Mouse (Mus musculus): ENCODE measurements around the gene Rabggta. TPM values are rescaled to one million over a fixed set of nuclear protein-coding genes. Genes with fewer than 3 reads are reported as not detected.
A peak's percentile ranks its signal among the peaks of the same experiment; 100 is the strongest.

Gene Rabggta
- polyA plus RNA-seq, 1 experiment from 2014 or later, result 34.2 TPM

- H3K4me2 ChIP-seq (ENCODE audit: low read depth, low read length), result peak within 1 kb of the TSS; percentile 74
- peaks cover 23% of the 10 kb centered on the region for H3K36me3 ChIP-seq (ENCODE audit: control insufficient read depth, insufficient read depth, low read length)
- peak within 1 kb of the TSS; percentile 78 for H3K4me3 ChIP-seq (ENCODE audit: low read length)
- peak; percentile 98 for ATAC-seq (ENCODE audit: low read depth)
- H3K27ac ChIP-seq (ENCODE audit: low read length), result peak within 1 kb of the TSS; percentile 90
- under 1% methylated on average over 65 of the region's 66 CpGs for WGBS
- peaks cover 10% of the 10 kb centered on the region for H3K4me1 ChIP-seq (replicated peaks; ENCODE audit: control insufficient read depth, insufficient read depth, low read length)
- H3K9ac ChIP-seq (ENCODE audit: low read length), result peak within 1 kb of the TSS; percentile 78
- H3K27me3 ChIP-seq (ENCODE audit: control insufficient read depth, insufficient read depth, low read depth, low read length), result no peaks in the 10 kb centered on the region
- H3K9me3 ChIP-seq (ENCODE audit: control insufficient read depth, low read length), result no peaks in the 10 kb centered on the region
Observed at GRCm38 (mm10) chr14:55681160-55682117, 40.6 kb downstream of the Rabggta start, which contains the start of gene Tinf2. TSS of gene Tinf2 (minus strand) at chr14:55681820.

DNA sequence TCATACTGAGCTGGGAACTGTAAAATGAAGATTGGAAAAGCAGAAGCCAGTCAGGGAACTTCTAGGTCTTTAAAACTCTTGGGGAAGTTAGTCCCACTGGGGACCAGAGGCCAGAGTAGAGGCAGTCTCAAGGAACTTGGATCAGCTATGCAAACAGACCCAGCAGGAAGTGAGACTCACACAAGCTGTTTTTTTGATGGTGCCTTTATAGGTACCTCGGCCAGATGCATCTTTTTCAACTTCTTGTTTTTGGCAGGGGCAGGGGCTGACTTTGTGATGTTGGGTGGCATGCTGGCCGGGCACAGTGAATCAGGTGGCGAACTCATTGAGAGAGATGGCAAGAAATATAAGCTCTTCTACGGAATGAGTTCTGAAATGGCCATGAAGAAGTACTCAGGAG, 44.4 kb downstream of the Rabggta start:
- Histone ChIP-seq H3K4me1 (replicated peaks; ENCODE audit: control insufficient read depth, insufficient read depth, low read length) (peaks cover 14% of the 10 kb centered on the region), H3K4me3 (ENCODE audit: low read length) (no peak overlapping the region), H3K9ac (ENCODE audit: low read length) (no peak overlapping the region), H3K4me2 (ENCODE audit: low read depth, low read length) (no peak overlapping the region), H3K27ac (ENCODE audit: low read length) (no peak overlapping the region), H3K27me3 (ENCODE audit: control insufficient read depth, insufficient read depth, low read depth, low read length) (no peaks in the 10 kb centered on the region), H3K36me3 (ENCODE audit: control insufficient read depth, insufficient read depth, low read length) (peaks cover 38% of the 10 kb centered on the region), H3K9me3 (ENCODE audit: control insufficient read depth, low read length) (no peaks in the 10 kb centered on the region)
- 80% methylated on average over 4 of the region's 4 CpGs for WGBS
- no peak for ATAC-seq (ENCODE audit: low read depth)

- Histone ChIP-seq H3K36me3 (ENCODE audit: control insufficient read depth, insufficient read depth, low read length) (peaks cover 24% of the 10 kb centered on the region), H3K27me3 (ENCODE audit: control insufficient read depth, insufficient read depth, low read depth, low read length) (no peaks in the 10 kb centered on the region), H3K27ac (ENCODE audit: low read length) (peak overlapping the region; percentile 93), H3K4me2 (ENCODE audit: low read depth, low read length) (peak overlapping the region; percentile 93), H3K9me3 (ENCODE audit: control insufficient read depth, low read length) (no peaks in the 10 kb centered on the region), H3K4me3 (ENCODE audit: low read length) (peak overlapping the region; percentile 97), H3K9ac (ENCODE audit: low read length) (peak overlapping the region; percentile 89), H3K4me1 (replicated peaks; ENCODE audit: control insufficient read depth, insufficient read depth, low read length) (peaks cover 10% of the 10 kb centered on the region)
- WGBS, result 68% methylated on average over 7 of the region's 7 CpGs
- no peak for ATAC-seq (ENCODE audit: low read depth)
Observed at GRCm38 (mm10) chr14:55672741-55673060, 49.4 kb downstream of the Rabggta start.

DNA sequence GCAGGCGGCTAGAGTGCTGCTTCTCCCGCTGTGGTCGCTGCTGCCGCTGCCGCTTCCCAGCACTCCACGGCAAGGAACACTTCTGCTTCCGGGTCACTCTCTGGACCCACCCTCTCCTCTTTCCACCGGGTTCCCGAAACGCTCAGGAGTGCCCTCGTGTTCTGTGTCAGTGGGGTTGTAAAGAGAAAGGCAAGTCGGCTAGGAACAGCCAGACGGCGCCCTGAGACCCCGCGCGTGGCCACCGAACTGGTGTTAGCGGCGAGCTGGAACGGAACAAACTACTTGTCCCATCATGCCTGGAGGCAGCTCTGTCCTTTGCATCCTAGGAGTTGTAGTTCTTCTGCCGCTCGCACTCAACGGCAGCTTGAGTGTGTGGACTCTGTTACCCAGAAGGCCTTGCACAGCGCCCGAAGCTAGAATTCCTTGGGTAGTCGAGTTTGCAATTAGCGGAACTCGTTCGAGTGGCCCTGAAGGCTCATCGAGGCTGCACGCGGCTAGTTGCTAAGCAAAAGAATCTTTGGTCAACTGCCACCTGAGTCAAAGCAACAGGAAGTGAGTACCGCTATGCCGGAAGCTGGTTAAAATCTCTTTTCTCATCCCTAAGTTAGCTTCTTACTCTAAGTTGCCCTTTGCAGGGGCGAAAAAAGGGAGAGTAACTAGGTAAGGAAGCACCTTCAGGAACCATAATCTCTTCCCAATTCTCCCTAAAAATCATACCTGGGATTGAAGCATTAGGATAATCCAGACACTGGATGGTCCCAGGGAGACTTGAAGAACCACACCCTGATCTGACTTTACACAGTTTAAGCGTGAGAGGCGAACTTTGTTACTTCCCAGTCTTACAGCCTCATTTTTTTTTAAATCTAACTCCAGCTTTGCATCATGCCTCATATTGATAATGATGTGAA, 50.0 kb downstream of the Rabggta start, which contains the start of the genes Gmpr2 and Nedd8:
Gmpr2 (plus strand) TSS at position 109 of the 908 bp plus-strand sequence.
Nedd8 (minus strand) TSS at position 292 of the 908 bp plus-strand sequence.
- Histone ChIP-seq H3K4me1 (replicated peaks; ENCODE audit: control insufficient read depth, insufficient read depth, low read length) (peaks cover 10% of the 10 kb centered on the region), H3K27me3 (ENCODE audit: control insufficient read depth, insufficient read depth, low read depth, low read length) (no peaks in the 10 kb centered on the region), H3K9ac (ENCODE audit: low read length) (peak within 1 kb of the TSS; percentile 89), H3K27ac (ENCODE audit: low read length) (peak within 1 kb of the TSS; percentile 93), H3K4me3 (ENCODE audit: low read length) (peak within 1 kb of the TSS; percentile 97), H3K4me2 (ENCODE audit: low read depth, low read length) (peak within 1 kb of the TSS; percentile 93), H3K9me3 (ENCODE audit: control insufficient read depth, low read length) (no peaks in the 10 kb centered on the region), H3K36me3 (ENCODE audit: control insufficient read depth, insufficient read depth, low read length) (peaks cover 19% of the 10 kb centered on the region)
- peak; percentile 99 for ATAC-seq (ENCODE audit: low read depth)
- under 1% methylated on average over 38 of the region's 38 CpGs for WGBS

- Histone ChIP-seq H3K36me3 (ENCODE audit: control insufficient read depth, insufficient read depth, low read length) (peaks cover 16% of the 10 kb centered on the region; the same call in 1 of the 2 replicates), H3K4me2 (ENCODE audit: low read depth, low read length) (peak overlapping the region; percentile 93), H3K9me3 (ENCODE audit: control insufficient read depth, low read length) (no peaks in the 10 kb centered on the region), H3K4me1 (replicated peaks; ENCODE audit: control insufficient read depth, insufficient read depth, low read length) (peaks cover 10% of the 10 kb centered on the region), H3K27me3 (ENCODE audit: control insufficient read depth, insufficient read depth, low read depth, low read length) (no peaks in the 10 kb centered on the region), H3K9ac (ENCODE audit: low read length) (peak overlapping the region; percentile 89), H3K27ac (ENCODE audit: low read length) (peak overlapping the region; percentile 93), H3K4me3 (ENCODE audit: low read length) (peak overlapping the region; percentile 97)
- ATAC-seq (ENCODE audit: low read depth), result peak; percentile 50
- WGBS, result under 1% methylated on average over 12 of the region's 12 CpGs
Observed at GRCm38 (mm10) chr14:55671486-55671832, 50.6 kb downstream of the Rabggta start.

Other genes starting within 250 kb of the Rabggta start
- 101 and 106 TPM in 2 replicates for gene Dhrs4, start 243.5 kb downstream of the Rabggta start, polyA plus RNA-seq (2015; fragmentation: Nextera tagmentation; extraction: Ambion mirVana)
- gene Carmil3, start 231.6 kb downstream of the Rabggta start, polyA plus RNA-seq (2015; fragmentation: Nextera tagmentation; extraction: Ambion mirVana), result 0.98 and 2.0 TPM in 2 replicates
- 0.19 and 0.29 TPM in 2 replicates for gene Cpne6, start 211.8 kb downstream of the Rabggta start, polyA plus RNA-seq (2015; fragmentation: Nextera tagmentation; extraction: Ambion mirVana)
- not detected in 2 replicates for gene Nrl, start 197.3 kb downstream of the Rabggta start, polyA plus RNA-seq (2015; fragmentation: Nextera tagmentation; extraction: Ambion mirVana)
- gene Pck2, start 182.0 kb downstream of the Rabggta start, polyA plus RNA-seq (2015; fragmentation: Nextera tagmentation; extraction: Ambion mirVana), result 65.3 and 69.4 TPM in 2 replicates
- gene Dcaf11, start 162.3 kb downstream of the Rabggta start, polyA plus RNA-seq (2015; fragmentation: Nextera tagmentation; extraction: Ambion mirVana), result 72.9 and 81.6 TPM in 2 replicates
- 1.3 and 2.4 TPM in 2 replicates for gene A730061H03Rik, start 161.9 kb downstream of the Rabggta start, polyA plus RNA-seq (2015; fragmentation: Nextera tagmentation; extraction: Ambion mirVana)
- gene Fitm1, start 146.6 kb downstream of the Rabggta start, polyA plus RNA-seq (2015; fragmentation: Nextera tagmentation; extraction: Ambion mirVana), result 4.7 and 5.2 TPM in 2 replicates
- gene Psme1, start 144.1 kb downstream of the Rabggta start, polyA plus RNA-seq (2015; fragmentation: Nextera tagmentation; extraction: Ambion mirVana), result 175 and 179 TPM in 2 replicates
- 6.4 and 7.3 TPM in 2 replicates for gene Emc9, start 137.0 kb downstream of the Rabggta start, polyA plus RNA-seq (2015; fragmentation: Nextera tagmentation; extraction: Ambion mirVana)
- 247 and 250 TPM in 2 replicates for gene Psme2, start 131.2 kb downstream of the Rabggta start, polyA plus RNA-seq (2015; fragmentation: Nextera tagmentation; extraction: Ambion mirVana)
- gene Rnf31, start 130.6 kb downstream of the Rabggta start, polyA plus RNA-seq (2015; fragmentation: Nextera tagmentation; extraction: Ambion mirVana), result 17.6 and 18.1 TPM in 2 replicates
- 12.9 and 15.6 TPM in 2 replicates for gene Irf9, start 118.7 kb downstream of the Rabggta start, polyA plus RNA-seq (2015; fragmentation: Nextera tagmentation; extraction: Ambion mirVana)
- 23.0 and 23.4 TPM in 2 replicates for gene Rec8, start 104.2 kb downstream of the Rabggta start, polyA plus RNA-seq (2015; fragmentation: Nextera tagmentation; extraction: Ambion mirVana)
- gene Ipo4, start 86.3 kb downstream of the Rabggta start, polyA plus RNA-seq (2015; fragmentation: Nextera tagmentation; extraction: Ambion mirVana), result 72.5 and 78.7 TPM in 2 replicates
- 1.5 and 1.8 TPM in 2 replicates for gene Gm49378, start 84.4 kb downstream of the Rabggta start, polyA plus RNA-seq (2015; fragmentation: Nextera tagmentation; extraction: Ambion mirVana)
- 121 and 125 TPM in 2 replicates for gene Tm9sf1, start 78.5 kb downstream of the Rabggta start, polyA plus RNA-seq (2015; fragmentation: Nextera tagmentation; extraction: Ambion mirVana)
- gene Tssk4, start 72.1 kb downstream of the Rabggta start, polyA plus RNA-seq (2015; fragmentation: Nextera tagmentation; extraction: Ambion mirVana), result 0.73 and 0.74 TPM in 2 replicates
- gene Mdp1, start 61.8 kb downstream of the Rabggta start, polyA plus RNA-seq (2015; fragmentation: Nextera tagmentation; extraction: Ambion mirVana), result 52.0 and 57.0 TPM in 2 replicates
- gene Gmpr2, start 50.3 kb downstream of the Rabggta start, polyA plus RNA-seq (2015; fragmentation: Nextera tagmentation; extraction: Ambion mirVana), result 62.2 and 67.1 TPM in 2 replicates
- gene Nedd8, start 50.1 kb downstream of the Rabggta start, polyA plus RNA-seq (2015; fragmentation: Nextera tagmentation; extraction: Ambion mirVana), result 499 and 508 TPM in 2 replicates
- gene Tinf2, start 40.4 kb downstream of the Rabggta start, polyA plus RNA-seq (2015; fragmentation: Nextera tagmentation; extraction: Ambion mirVana), result 45.5 and 46.2 TPM in 2 replicates
- 3.2 and 6.0 TPM in 2 replicates for gene Tgm1, start 8.3 kb downstream of the Rabggta start, polyA plus RNA-seq (2015; fragmentation: Nextera tagmentation; extraction: Ambion mirVana)
- 88.5 and 95.0 TPM in 2 replicates for gene Dhrs1, start 23.4 kb upstream of the Rabggta start, polyA plus RNA-seq (2015; fragmentation: Nextera tagmentation; extraction: Ambion mirVana)
- gene Nop9, start 23.4 kb upstream of the Rabggta start, polyA plus RNA-seq (2015; fragmentation: Nextera tagmentation; extraction: Ambion mirVana), result 32.6 and 37.8 TPM in 2 replicates
- 1.0 and 1.5 TPM in 2 replicates for gene Cideb, start 36.2 kb upstream of the Rabggta start, polyA plus RNA-seq (2015; fragmentation: Nextera tagmentation; extraction: Ambion mirVana)
- 0.20 and 0.23 TPM in 2 replicates for gene Ltb4r2, start 39.2 kb upstream of the Rabggta start, polyA plus RNA-seq (2015; fragmentation: Nextera tagmentation; extraction: Ambion mirVana)
- gene Ltb4r1, start 43.7 kb upstream of the Rabggta start, polyA plus RNA-seq (2015; fragmentation: Nextera tagmentation; extraction: Ambion mirVana), result 2.6 and 3.5 TPM in 2 replicates
- gene Adcy4, start 61.8 kb upstream of the Rabggta start, polyA plus RNA-seq (2015; fragmentation: Nextera tagmentation; extraction: Ambion mirVana), result 20.0 and 20.8 TPM in 2 replicates
- gene Ripk3, start 66.6 kb upstream of the Rabggta start, polyA plus RNA-seq (2015; fragmentation: Nextera tagmentation; extraction: Ambion mirVana), result 38.9 and 40.8 TPM in 2 replicates
- 48.2 and 48.5 TPM in 2 replicates for gene Nfatc4, start 100.9 kb upstream of the Rabggta start, polyA plus RNA-seq (2015; fragmentation: Nextera tagmentation; extraction: Ambion mirVana)
- gene Nynrin, start 131.7 kb upstream of the Rabggta start, polyA plus RNA-seq (2015; fragmentation: Nextera tagmentation; extraction: Ambion mirVana), result 16.9 and 18.8 TPM in 2 replicates
- 1.1 and 1.2 TPM in 2 replicates for gene Cbln3, start 162.1 kb upstream of the Rabggta start, polyA plus RNA-seq (2015; fragmentation: Nextera tagmentation; extraction: Ambion mirVana)
- 17.8 and 19.5 TPM in 2 replicates for gene Khnyn, start 162.7 kb upstream of the Rabggta start, polyA plus RNA-seq (2015; fragmentation: Nextera tagmentation; extraction: Ambion mirVana)
- 55.0 and 55.9 TPM in 2 replicates for gene Sdr39u1, start 178.0 kb upstream of the Rabggta start, polyA plus RNA-seq (2015; fragmentation: Nextera tagmentation; extraction: Ambion mirVana)
- 6.5 and 8.9 TPM in 2 replicates for gene Cma1, start 222.4 kb upstream of the Rabggta start, polyA plus RNA-seq (2015; fragmentation: Nextera tagmentation; extraction: Ambion mirVana)
- gene Cma2, start 228.7 kb upstream of the Rabggta start, polyA plus RNA-seq (2015; fragmentation: Nextera tagmentation; extraction: Ambion mirVana), result not detected in 2 replicates

Measured in lung, embryonic 16.5 days (tissue).